Mouse (Mus musculus) brain, embryonic 18.5 days (tissue): ENCODE measurements around the gene Tubg1.

ENCODE experiments used
- DNase-seq: peaks from one replicate; pipeline ENCODE4 v3.0.0-alpha.2; 2012; ENCODE audit warnings: low read depth, low spot score

Tubg1 gene

DNA sequence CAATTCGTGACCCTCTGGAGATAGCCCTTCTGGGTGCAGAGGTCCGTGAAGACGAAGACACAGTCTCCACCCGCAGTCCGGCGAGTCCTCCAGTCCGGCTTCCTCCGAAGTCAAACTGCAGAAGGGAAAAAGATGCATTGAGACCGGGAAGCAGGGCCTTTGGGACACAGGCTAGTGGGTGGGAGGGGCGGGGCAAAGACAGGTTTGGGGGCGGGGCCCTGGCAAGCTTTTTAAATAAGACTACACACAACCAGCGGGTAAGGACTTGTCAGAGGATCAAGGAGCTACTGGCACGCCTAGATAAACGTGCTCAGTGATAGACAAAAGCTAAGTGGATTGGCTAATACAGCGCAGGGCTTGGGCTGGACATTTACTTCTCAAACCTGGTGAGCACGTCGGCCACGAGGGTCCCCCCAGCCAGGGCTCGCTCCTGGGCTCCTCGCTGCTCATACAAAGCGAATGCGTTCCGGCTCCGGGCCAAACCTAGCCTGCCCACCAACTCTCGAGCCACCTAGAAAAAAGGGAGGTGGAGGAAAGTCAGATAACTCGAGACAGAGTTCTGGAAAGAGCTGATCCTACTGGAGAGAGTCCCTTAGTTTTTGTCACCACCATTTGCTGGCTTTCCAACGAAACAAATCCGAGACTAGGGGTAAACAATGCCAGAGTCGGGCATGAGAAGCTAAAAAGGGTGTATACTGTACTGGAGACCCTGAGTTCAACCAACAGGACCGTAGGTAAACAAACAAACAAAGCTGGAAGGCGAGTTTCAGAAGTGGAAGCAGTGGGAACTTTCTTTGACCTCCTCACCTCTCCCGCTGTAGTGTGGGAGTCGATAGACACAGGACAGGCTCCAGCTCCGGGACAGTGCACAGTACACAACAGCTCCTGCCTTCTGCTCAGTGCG is 45.2 kb downstream of the Tubg1 start:
- no peak for DNase-seq

DNA sequence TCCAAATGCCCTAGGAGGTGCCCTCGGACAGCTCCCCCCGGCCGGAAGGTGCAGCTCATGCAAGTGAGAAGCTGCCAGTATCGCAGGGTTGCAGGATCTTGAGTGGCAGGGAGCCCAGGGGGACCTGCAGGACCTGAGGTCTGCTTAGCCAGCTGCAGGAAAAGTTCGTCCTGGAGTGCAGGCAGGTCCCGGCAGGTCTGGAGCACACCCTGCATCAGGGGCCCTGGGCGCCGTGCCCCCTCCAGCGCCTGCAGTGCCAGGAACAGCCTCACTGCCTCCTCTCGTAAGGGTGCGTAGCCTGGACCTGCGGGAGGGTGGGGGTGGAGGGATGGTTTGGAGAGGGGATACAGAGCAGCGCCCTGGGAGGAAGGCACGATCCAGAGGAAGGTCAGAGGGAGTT is 46.6 kb downstream of the Tubg1 start:
- DNase-seq: no peak

DNA sequence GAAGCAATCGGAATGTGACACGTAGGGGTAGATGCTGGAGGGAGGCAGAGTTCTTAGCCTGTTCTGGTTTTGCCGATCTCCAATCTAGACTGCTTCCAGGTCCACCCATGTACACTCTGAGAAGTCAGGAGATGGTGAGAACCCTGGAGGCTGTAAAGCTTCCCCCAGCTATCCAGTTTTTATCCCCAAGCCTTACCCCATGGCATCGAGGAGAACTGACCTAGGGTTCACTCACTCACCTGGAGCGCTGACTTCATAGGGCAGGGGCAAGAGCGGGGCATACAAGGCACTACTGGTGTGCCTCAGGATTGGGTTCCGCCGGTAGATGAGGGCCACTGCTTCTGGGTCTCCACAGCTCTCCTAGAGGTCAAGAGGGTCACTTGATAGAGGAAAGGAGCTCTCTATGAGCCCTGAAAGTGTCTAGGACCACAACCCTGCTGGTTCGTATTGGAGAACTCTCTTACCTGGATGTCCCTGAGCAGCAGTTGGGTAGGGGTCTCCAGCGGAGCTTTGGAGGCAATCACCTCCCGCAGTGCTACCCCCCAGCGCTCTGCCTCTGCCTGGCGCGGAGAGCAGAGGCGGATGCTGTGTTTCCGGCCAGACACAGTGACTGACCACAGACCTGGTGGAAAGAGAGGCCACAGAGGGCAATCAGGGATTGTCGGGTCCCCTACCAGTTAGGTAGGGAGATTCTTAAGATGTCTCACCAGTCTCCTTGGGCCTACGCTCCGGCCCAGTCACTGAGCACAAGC is 47.6 kb downstream of the Tubg1 start:
- DNase-seq: no peak

DNA sequence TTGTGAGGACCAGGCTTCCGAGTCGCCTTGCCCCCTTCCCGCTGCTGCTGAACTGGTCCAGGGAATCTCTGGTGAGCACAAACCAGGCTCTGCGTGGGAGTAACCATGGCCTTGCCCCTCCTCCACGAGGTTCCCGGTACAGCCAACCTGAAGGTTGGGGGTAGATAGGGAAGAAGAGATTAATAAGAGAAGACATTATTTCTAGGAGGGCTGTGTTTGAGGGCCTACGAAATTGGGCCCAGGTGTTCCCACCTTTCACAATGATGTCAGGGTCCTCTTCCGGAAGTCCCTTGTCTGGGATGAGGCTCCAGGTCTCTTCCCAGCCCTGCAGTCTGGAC is 48.2 kb downstream of the Tubg1 start:
- no peak for DNase-seq

DNA sequence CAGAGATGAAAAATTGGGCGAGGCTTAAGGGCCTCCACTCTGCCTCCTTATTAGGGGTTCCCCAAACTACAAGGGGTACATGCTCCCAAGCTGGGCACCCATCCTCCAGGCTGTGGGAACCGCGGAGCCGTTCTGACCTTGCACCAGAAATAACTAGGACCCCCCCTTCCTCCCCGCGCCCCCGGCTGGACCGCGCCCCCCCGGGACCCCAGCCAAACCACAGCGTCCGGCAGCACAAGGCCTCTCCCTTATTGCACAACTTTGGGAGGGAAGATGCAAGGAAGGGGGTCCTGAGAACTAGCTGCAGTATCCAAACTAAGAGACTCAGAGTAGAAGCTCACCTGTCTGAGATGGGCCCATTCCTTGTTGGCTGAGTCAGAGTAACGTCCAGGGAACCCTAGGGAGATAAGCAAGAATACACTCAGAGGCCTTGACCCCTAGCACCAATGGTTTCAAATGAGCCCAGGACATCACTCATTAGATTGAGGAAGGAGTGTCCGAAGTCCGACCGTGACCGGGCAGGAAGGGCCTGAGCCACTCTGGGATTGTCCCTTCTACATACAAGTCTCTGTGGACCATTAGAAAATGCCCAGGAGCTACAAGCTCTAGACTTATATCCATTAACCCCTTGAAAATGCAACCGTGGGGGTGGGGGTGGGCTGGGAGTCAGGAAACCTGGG is 48.7 kb downstream of the Tubg1 start:
- DNase-seq: no peak

DNA sequence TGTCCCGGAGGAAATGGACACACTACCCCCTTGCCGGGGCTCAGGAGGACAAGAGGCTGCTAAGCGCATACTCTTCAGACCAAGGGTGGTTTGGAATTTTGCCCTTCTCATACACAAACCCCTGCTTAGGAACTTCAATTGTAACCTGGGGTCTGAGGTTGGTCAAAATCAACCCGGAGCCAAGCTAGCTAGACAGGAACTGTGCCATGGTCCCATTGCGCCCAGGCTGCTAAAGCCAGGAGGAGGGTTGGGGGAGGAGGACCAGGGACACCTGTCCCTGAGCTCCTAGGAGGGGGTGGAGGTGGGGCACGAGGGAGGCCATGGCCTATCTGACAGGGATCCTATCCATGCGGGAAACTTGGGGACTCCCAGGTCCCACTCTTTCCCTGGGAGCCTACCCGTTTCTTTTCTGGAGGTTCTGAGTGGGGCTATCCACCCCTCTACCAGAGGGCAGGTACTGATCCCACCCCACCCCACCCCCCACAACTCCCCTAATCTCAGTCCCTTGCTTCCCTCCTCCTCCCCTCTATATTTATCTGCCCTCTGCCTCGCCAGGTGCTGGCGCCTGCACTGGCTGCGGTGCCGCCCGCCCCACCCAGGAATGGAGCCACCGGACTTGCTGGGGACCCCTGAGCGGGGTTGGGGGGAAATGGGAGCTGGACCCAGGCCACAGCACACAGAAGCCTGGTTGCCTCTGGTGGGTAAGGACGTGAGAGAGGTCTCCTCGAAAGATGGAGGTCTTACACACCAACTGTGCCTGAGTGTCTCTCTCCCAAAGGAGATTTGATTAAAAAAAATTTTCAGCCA is 49.8 kb downstream of the Tubg1 start:
- no peak for DNase-seq

DNA sequence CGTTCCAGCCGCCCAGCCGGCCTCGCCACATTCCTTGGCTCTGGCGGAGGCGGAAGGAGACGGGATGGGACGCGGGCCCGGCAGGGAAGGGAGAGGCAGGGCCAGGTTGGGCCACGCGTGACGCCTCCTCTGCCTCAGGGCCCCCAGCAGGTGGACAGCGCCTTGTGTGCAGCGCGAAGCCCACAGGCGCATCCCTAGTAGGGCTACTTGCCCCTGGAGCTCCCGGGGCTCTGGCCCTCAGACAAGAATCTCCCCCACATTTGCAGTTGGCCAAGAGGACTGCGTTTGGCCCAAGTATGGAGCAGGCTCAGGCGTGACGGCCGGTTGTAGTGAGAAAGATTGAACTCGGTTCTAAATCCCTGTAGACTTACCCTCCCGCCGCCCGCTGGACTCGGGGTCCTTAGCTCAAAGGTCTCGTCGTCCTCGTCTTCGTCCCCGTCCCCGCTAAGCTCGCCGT is 50.6 kb downstream of the Tubg1 start, which contains the start of gene Cntnap1:
Gene Cntnap1 (plus strand): TSS at position 170 of the 457 bp plus-strand sequence.
- no peak for DNase-seq

DNA sequence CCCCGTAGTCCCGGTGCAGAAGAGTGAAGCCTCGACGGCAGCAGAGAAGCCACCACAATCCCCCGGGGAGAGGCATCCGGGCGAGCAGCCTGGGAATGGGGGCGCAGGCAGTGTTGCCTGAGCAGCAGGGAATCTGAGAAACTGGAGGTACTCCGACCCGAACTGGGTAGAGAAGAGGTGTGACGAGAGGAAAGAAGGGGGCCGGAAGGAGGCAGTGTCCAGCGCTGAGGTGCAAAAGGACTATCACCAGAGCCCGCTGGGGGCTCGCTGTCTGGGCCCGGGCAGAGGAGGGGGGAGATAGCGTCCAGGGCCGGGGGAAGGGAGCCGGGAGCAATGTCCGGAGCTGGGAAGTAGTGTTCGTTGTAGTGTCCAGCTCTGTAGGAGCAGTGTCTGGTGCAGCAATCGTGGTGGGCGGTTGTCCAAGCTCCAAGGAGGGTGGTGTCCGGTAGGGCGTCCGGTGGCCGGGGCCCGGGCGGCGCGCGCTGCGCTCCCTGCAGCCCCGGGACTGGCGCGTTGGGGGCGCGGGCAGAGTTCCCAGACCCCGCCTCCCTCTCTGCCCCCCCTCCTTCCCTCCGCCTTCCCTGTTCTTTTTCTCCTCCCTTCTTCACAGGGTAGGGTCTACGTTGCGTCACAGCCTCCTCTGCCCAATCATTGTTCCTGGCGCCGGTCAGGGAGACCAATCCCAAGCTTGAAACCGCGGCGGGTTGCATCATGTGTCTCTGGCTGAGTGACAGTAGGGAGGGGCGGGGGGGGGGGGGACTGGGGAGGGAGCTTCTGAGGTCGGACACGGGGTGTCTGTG is 51.3 kb downstream of the Tubg1 start, which contains the start of gene Plekhh3:
Gene Plekhh3 (minus strand): TSS at position 541 of the 800 bp plus-strand sequence.
- DNase-seq: peak; percentile 97

DNA sequence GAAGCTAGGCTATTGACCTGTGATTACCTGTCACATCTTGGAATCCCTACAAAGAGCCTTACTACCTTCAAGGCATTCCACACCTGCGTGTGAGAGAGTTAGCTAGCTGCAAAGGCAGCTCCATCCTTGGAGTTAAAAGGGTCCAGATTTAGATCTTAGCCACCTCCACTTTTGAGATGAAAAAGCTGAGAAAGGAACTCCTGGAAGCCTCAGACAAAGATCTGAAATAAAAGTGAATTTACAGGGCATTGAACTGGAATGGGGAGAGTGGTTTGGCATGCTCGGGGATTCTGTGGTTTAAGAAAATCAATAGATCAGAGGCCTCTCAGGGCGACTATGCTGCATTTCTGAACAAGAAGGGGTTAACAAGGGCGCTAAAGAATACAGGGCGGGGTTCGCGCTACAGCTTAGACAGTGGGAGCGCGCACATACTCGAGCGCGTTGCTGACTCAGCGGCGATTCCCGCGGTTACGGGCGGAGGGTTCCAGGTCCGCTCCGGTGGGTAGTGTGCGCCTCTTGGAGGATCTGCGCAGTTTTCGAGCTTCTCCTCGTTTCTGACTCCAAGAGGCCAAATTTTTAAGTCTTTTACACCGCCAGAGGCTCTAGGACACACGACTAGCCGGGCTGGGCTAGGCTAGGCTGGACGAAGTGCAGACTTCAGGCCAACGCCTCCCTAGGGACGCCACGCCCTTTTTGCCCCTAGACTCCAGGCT is 52.1 kb downstream of the Tubg1 start:
- no peak for DNase-seq

DNA sequence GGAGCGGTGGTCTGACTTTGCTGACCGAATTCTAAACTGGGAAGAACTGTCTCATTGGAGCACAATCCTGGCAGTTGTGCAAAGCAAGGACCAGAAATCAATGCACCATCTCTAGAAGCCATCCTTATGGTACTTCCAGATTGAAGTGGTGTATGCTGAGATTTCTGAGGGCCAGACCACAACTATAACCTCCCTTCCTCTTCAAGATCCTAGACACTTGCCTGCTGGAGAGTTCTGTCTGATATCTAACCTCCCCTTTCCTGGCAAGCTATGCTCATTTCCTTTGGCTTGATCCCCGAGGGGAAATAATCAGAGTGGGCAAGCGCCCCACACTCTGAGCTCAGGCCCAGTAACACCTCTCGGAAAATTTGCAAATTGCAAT is 52.7 kb downstream of the Tubg1 start:
- DNase-seq: no peak

DNA sequence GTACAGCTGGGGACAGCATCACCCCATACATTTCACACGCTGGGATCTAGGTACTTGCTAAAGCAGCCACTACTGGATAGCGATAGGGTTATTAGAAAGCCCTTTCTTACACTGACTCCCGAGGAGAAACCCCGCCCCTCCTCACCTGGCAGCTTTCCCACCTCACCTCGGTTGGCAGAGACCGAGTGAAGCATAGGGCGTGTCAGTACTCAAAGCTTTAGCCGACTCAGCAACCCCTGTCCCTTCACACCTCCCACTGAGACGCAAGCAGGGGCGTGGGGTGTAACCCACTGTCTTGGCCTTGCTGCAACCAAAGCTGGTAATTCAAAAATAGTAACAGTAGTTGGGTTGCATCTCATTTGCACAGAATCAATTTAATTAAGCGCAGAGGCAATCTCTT is 53.4 kb downstream of the Tubg1 start:
- no peak for DNase-seq

DNA sequence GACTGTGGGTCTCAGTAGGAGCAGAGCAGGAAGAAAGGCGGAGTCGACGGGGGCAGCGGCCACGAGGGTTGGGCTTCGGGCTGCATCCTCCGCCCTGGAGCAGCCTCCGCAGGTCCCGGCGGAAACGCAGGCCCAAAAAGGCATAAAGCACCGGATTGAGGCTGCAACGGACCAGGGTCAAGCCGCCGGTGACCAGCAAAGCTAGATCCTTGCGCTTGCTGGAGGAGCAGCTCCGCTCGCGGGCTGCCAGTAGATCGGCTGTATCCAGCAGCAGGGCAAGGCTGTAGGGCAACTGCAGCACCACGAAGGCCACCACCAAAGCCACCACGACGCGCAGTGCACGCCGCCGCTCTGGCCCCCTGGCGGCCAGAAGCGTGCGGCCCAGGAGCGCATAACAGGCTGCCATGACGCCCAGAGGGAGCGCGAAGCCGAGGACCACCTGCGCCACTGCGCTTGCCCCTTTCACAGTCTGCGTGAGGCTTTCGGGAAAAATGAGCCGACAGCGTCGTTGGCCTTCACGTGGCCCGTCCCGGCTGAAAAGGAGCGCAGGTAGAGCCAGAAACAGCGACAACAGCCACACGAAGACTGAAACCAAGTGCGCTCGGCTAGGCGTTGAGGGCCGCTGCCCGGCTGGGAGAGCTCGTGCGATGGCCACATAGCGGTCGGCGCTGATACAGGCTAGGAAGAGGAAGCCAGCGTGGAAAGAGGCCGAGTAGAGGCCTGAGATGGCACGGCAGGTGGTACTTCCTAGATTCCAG is 54.1 kb downstream of the Tubg1 start:
- DNase-seq: no peak

DNA sequence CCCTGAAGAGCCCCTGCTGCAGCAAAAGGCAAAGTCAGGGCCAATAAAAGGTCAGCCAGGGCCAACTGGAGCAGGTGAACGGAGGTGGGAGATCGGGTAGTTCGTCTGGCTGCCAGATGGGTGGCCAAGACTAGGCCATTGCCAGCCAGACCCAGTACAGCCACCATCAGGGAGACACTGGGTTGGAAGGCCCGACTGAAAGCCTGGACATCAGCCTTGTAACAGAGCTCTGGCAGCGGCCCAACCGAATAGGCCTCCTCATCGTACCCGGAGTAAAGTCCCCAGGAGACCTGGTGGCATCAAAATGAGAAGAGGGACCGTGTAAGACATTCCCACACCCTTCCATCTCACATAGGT is 54.6 kb downstream of the Tubg1 start:
- DNase-seq: no peak

DNA sequence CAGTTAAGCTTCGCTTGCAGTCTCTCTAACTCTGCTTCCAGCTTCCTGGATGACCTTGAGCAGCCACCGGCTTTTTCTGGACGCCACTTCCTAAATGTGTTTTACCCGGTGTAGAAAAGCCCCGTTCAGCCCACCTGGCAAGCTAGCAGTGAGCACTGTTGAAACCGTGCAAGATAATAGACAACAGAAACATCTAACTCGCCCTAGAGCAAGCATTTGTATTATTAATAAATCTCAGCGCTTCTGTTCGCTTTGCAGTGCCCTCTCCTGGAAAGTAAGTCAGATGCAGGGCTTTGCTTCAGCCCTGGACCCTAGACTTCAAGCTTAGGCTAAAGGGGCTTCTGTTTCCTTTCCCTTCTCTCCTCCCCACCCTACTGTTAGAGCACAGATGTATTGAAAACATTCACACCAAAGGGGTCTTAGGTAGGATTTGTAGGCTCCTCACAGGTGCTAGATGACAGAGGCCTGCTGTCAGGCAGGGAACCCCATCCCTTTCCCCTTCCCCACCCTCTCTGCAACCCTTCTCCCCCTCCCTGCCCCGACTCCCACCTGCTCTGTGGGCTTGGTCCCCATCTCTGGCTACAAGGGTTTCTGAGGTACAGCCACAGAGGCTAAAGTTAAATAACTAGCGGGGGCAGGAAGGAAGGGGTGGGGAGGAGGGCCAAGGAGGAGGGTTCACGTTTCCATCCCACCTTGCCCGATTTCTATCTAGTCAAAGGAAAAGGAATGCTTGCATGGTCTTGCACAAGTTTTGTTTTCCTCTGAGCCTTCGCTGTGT is 55.3 kb downstream of the Tubg1 start, which contains the start of gene Ccr10:
Gene Ccr10 (minus strand): TSS at position 593 of the 778 bp plus-strand sequence.
- no peak for DNase-seq

DNA sequence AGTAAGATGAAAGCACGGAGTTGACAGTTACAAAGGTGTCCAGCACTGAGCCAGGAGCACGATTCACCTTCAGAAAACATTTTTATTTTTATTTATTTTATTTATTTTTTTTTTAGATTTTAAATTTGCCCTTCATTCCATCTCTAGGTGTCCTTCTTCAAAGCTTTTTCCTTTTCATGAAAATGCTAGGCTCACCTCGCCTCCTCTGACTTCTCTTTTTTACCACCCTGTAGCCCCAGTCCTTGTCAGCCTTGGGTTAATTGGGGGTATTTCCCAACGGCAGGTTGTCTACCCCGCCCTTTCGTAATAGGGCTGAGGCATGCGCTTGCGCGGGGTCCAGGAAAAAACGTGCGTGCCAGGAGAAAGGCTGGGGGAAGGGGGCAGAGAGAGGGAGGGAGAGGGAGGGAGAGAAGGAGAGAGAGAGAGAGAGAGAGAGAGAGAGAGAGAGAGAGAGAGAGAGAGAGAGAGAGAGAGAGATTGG is 55.9 kb downstream of the Tubg1 start:
- no peak for DNase-seq
